Mouse (Mus musculus) thymus, adult 2 months (tissue): ENCODE measurements around the gene Stk10.

Experiments used
- CTCF ChIP-seq: fragments of 200-500 bp; IDR thresholded peaks from 2 replicates; pipeline ENCODE4 v1.5.1; 2012; ENCODE audit warnings: mild to moderate bottlenecking, control low read depth, low read length, moderate library complexity, borderline replicate concordance; ENCODE audit not compliant: control insufficient read depth, poor library complexity, insufficient read depth; ENCODE audit errors: extremely low read depth
- POLR2A ChIP-seq: fragments of 200-500 bp; IDR thresholded peaks from 2 replicates; pipeline ENCODE4 v1.6.1; 2012; ENCODE audit warnings: mild to moderate bottlenecking, low read length, control low read depth, moderate library complexity; ENCODE audit not compliant: control insufficient read depth, poor library complexity, insufficient read depth; ENCODE audit errors: extremely low read depth

DNA sequence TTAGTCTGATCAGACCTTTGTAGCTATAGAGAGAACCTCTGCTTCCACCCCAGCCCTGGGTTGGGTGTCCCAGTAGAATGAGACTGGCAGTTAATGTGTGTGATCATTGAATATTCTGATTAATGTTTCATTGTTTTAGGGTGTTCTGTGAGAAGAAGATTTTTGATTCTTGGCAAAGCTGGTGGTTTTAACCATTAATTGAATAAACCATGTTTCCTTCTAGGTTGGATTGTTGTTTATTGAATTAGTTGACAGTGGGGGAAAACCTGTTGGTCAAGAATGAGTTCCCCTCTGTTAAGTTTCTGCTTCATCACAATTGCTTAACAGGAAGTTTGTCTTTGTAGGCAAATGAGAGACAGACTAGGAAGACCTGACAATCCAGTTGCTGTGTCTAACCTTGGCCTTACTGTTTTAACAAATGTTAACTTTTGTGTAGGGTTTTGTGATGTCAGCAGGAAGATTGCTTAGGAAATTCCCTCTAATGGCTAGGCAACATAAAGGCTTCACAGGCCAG is 117.2 kb downstream of the Stk10 start:
- TF ChIP-seq POLR2A (no peak), CTCF (no peak)
